Mouse (Mus musculus): ENCODE results near the gene Rbms2. TPM values are rescaled to one million over a fixed set of nuclear protein-coding genes. Genes with fewer than 3 reads are reported as not detected.

Gene Rbms2
- 97.3 TPM for polyA plus RNA-seq (2012; fragmentation: generic; extraction: Trizol)

DNA sequence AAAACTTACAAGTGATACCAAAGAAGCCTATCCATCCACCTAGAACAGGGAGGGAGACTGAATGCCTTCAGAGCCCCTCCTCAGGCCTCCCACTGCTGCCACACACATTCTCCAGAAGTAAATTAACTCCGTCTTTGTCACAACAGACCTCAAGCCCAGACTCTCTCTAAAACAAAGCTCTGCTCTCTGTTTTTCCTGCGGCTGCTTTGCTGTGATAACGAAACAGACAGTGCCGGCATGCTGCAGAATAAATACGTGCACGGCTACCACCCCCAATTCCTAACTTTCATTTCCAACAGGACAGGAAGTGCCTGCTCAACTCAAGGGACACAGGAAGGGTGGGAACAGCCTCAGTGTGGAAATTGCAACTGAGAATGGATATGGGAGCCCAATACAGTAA lies at the start of gene Rbms2:
Rbms2 (minus strand) TSS at position 309 of the 400 bp plus-strand sequence.
- H3K4me3 ChIP-seq: peak within 1 kb of the TSS; percentile 7
- no peak for TF ChIP-seq USF1 (IDR thresholded peaks at IDR 0.05; ENCODE audit: low read depth)
- TF ChIP-seq E2F4 (IDR thresholded peaks at IDR 0.05; ENCODE audit: insufficient read depth): no peak
- TF ChIP-seq SRF (IDR thresholded peaks at IDR 0.05; ENCODE audit: control insufficient read depth, insufficient read length, low read depth): no peak
- no peak for TF ChIP-seq POLR2A (IDR thresholded peaks at IDR 0.05; ENCODE audit: insufficient read length, low read depth)
- H3ac ChIP-seq (ENCODE audit: control insufficient read depth, insufficient read length): no peak within 1 kb of the TSS
- H3K79me2 ChIP-seq (ENCODE audit: control insufficient read depth, insufficient read depth): peaks cover 9% of the 10 kb centered on the region
- H3K27me3 ChIP-seq (ENCODE audit: control insufficient read depth, insufficient read depth, insufficient read length): no peaks in the 10 kb centered on the region
- H3K36me3 ChIP-seq (ENCODE audit: control insufficient read depth, insufficient read depth): no peaks in the 10 kb centered on the region
- H3K4me2 ChIP-seq (ENCODE audit: low read depth): peak within 1 kb of the TSS; percentile 59

DNA sequence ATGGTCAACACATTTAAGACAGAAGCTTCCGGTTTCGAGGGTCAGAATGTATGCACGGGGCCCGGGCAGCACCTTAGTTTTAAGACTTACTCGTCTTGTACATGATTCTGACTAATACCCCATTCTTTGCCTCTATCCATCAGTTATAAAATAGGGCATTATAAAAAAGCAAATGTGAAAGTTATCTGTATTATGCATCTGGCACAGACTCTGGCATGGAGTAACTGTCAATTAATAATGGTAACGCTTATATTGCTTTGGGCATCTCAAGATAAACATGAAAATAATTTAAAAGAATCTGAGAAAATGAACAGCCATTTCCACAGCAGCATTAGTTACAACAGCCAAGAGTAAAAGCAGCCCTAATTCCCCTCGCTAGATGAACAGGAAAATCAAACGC lies 47.9 kb upstream of the Rbms2 start:
- no peak for TF ChIP-seq MAX (IDR thresholded peaks at IDR 0.05; ENCODE audit: low read depth)
- TF ChIP-seq POLR2A (IDR thresholded peaks at IDR 0.05; ENCODE audit: insufficient read length, low read depth): no peak
- no peak overlapping the region for H3K4me3 ChIP-seq
- no peak overlapping the region for H3ac ChIP-seq (ENCODE audit: control insufficient read depth, insufficient read length)
- no peaks in the 10 kb centered on the region for H3K36me3 ChIP-seq (ENCODE audit: control insufficient read depth, insufficient read depth)
- no peak overlapping the region for H3K4me2 ChIP-seq (ENCODE audit: low read depth)
- H3K27me3 ChIP-seq (ENCODE audit: control insufficient read depth, insufficient read depth, insufficient read length): no peaks in the 10 kb centered on the region
- H3K79me2 ChIP-seq (ENCODE audit: control insufficient read depth, insufficient read depth): no peaks in the 10 kb centered on the region

DNA sequence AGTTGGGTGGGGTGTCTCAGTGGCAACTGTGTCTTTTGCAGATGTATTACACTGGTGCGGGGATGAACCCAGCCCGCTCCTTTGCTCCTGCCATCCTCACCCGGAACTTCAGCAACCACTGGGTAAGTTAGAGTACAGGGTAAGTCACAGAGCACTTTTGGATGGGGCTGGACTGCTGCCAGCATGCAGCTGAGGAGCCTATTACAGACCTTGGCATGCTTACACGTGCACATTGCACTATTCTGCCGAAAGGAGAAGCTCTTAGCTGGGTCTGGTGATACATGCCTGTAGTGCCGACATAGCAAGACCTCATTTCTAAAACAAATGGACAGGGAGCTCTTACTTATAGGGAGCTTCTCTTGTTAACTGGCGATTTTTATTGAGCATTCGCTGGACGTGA lies 47.5 kb upstream of the Rbms2 start:
- no peaks in the 10 kb centered on the region for H3K36me3 ChIP-seq (ENCODE audit: control insufficient read depth, insufficient read depth)
- no peak overlapping the region for H3K4me2 ChIP-seq (ENCODE audit: low read depth)
- no peak overlapping the region for H3K4me3 ChIP-seq
- no peaks in the 10 kb centered on the region for H3K79me2 ChIP-seq (ENCODE audit: control insufficient read depth, insufficient read depth)
- no peaks in the 10 kb centered on the region for H3K27me3 ChIP-seq (ENCODE audit: control insufficient read depth, insufficient read depth, insufficient read length)
- H3ac ChIP-seq (ENCODE audit: control insufficient read depth, insufficient read length): no peak overlapping the region
- TF ChIP-seq TCF12 (IDR thresholded peaks at IDR 0.05; ENCODE audit: insufficient read depth, poor library complexity, severe bottlenecking): no peak
- no peak for TF ChIP-seq MYOG (IDR thresholded peaks at IDR 0.05; ENCODE audit: control insufficient read depth in 1 of 3, insufficient read depth in 1 of 3, insufficient read length in 2 of 3, low read depth in 2 of 3)

DNA sequence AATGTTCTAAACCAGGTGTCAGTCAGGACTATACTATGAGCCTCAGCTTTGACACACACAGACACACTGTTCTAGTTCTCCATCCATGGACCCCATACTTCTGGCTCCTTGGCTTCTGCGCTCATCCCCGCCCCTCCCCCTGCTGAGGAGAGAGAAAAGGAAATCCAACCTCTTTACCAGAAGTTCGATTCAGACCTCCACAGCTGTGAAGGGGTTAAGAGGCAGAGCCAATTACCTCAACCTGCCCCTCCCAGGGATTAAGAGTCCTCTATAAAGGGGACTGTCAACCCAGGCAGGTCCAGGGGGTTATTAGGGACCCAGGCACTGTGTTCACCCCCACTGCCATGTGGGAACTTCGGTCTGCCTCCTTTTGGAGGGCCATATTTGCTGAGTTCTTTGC lies 45.4 kb upstream of the Rbms2 start, which contains the start of gene Mip:
Mip (plus strand) TSS at position 301 of the 400 bp plus-strand sequence.
- Histone ChIP-seq H3K4me2 (ENCODE audit: low read depth) (no peak within 1 kb of the TSS), H3ac (ENCODE audit: control insufficient read depth, insufficient read length) (no peak within 1 kb of the TSS), H3K27me3 (ENCODE audit: control insufficient read depth, insufficient read depth, insufficient read length) (no peaks in the 10 kb centered on the region), H3K36me3 (ENCODE audit: control insufficient read depth, insufficient read depth) (no peaks in the 10 kb centered on the region), H3K79me2 (ENCODE audit: control insufficient read depth, insufficient read depth) (no peaks in the 10 kb centered on the region), H3K4me3 (no peak within 1 kb of the TSS)
- TF ChIP-seq TCF12 (IDR thresholded peaks at IDR 0.05; ENCODE audit: insufficient read depth, poor library complexity, severe bottlenecking) (no peak), USF1 (IDR thresholded peaks at IDR 0.05; ENCODE audit: low read depth) (no peak), MYOG (IDR thresholded peaks at IDR 0.05; ENCODE audit: control insufficient read depth in 1 of 3, insufficient read depth in 1 of 3, insufficient read length in 2 of 3, low read depth in 2 of 3) (no peak), E2F4 (IDR thresholded peaks at IDR 0.05; ENCODE audit: insufficient read depth) (no peak), CEBPB (IDR thresholded peaks at IDR 0.05; ENCODE audit: insufficient read depth, poor library complexity, severe bottlenecking) (no peak), POLR2A (IDR thresholded peaks at IDR 0.05; ENCODE audit: insufficient read length, low read depth) (no peak), POLR2AphosphoS2 (IDR thresholded peaks at IDR 0.05; ENCODE audit: insufficient read length, low read depth) (no peak), MYOD1 (IDR thresholded peaks at IDR 0.05; ENCODE audit: control insufficient read depth in 1 of 3, insufficient read length in 2 of 3, low read depth in 2 of 3) (no peak), REST (IDR thresholded peaks at IDR 0.05; ENCODE audit: insufficient read depth, insufficient read length) (no peak), TCF3 (IDR thresholded peaks at IDR 0.05; ENCODE audit: insufficient read length, low read depth) (no peak), MAX (IDR thresholded peaks at IDR 0.05; ENCODE audit: low read depth) (no peak)

DNA sequence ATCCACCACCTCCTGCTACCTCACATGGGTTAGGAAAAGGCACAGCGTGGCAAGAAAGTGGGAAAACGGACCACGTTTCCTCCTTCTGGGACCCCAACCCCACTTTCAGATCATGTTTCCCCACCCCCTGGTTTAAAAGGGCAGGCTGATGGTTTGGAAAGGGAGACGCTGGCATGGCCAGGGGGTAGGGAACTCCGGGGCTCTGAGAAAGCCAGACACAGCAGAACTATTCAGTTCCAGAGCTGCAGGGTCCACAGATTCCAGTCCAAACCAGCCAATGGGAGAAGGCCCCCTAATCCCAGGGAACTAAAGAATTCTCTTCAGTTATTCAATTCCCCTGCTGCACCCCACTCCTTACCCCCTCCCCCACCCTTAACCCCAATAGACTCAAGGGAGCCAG lies 45.0 kb upstream of the Rbms2 start:
- H3K79me2 ChIP-seq (ENCODE audit: control insufficient read depth, insufficient read depth): no peaks in the 10 kb centered on the region
- H3K4me3 ChIP-seq: no peak overlapping the region
- no peak overlapping the region for H3ac ChIP-seq (ENCODE audit: control insufficient read depth, insufficient read length)
- no peaks in the 10 kb centered on the region for H3K36me3 ChIP-seq (ENCODE audit: control insufficient read depth, insufficient read depth)
- H3K4me2 ChIP-seq (ENCODE audit: low read depth): no peak overlapping the region
- TF ChIP-seq E2F4 (IDR thresholded peaks at IDR 0.05; ENCODE audit: insufficient read depth): no peak
- no peak for TF ChIP-seq MYOD1 (IDR thresholded peaks at IDR 0.05; ENCODE audit: control insufficient read depth in 1 of 3, insufficient read length in 2 of 3, low read depth in 2 of 3)
- no peak for TF ChIP-seq SRF (IDR thresholded peaks at IDR 0.05; ENCODE audit: control insufficient read depth, insufficient read length, low read depth)
- TF ChIP-seq TCF12 (IDR thresholded peaks at IDR 0.05; ENCODE audit: insufficient read depth, poor library complexity, severe bottlenecking): no peak
- no peak for TF ChIP-seq USF1 (IDR thresholded peaks at IDR 0.05; ENCODE audit: low read depth)
- no peak for TF ChIP-seq TCF3 (IDR thresholded peaks at IDR 0.05; ENCODE audit: insufficient read length, low read depth)
- no peak for TF ChIP-seq POLR2A (IDR thresholded peaks at IDR 0.05; ENCODE audit: insufficient read length, low read depth)
- no peak for TF ChIP-seq REST (IDR thresholded peaks at IDR 0.05; ENCODE audit: insufficient read depth, insufficient read length)
- no peak for TF ChIP-seq MAX (IDR thresholded peaks at IDR 0.05; ENCODE audit: low read depth)
- no peak for TF ChIP-seq POLR2AphosphoS2 (IDR thresholded peaks at IDR 0.05; ENCODE audit: insufficient read length, low read depth)
- no peak for TF ChIP-seq CEBPB (IDR thresholded peaks at IDR 0.05; ENCODE audit: insufficient read depth, poor library complexity, severe bottlenecking)
- TF ChIP-seq MYOG (IDR thresholded peaks at IDR 0.05; ENCODE audit: control insufficient read depth in 1 of 3, insufficient read depth in 1 of 3, insufficient read length in 2 of 3, low read depth in 2 of 3): no peak
- no peaks in the 10 kb centered on the region for H3K27me3 ChIP-seq (ENCODE audit: control insufficient read depth, insufficient read depth, insufficient read length)
